Mouse (Mus musculus): ENCODE data around the gene 9530077C05Rik. TPM values are rescaled to one million over a fixed set of nuclear protein-coding genes. Genes with fewer than 3 reads are reported as not detected.
A peak's percentile ranks its signal among the peaks of the same experiment; 100 is the strongest.

9530077C05Rik gene
- polyA plus RNA-seq, 2 experiments from 2014 or later: 1.1 to 1.2 TPM

DNA sequence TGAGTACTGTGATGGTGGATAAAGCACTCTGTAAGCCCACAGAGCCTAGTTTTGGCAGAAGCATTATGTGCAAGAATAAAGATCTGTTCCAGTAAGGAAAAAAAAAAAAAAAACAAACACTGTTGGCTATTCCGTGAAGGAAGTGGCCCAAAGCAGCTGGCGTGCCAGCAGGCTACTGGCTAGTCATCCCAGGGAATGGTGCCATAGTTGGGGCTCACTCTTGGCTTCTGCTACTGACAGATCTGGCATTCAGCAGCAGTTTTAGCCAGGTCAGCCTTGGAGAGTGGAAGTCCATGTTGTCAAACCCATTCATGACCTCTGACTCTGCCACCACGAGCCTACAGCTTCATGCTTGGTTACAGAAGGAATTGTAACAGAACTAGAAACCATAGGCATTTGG lies 50.6 kb downstream of the 9530077C05Rik start:
- ATAC-seq: no peak

GRCm38 (mm10) chr9:22466212-22466611 lies 54.9 kb downstream of the 9530077C05Rik start:
- ATAC-seq: no peak

GRCm38 (mm10) chr9:22467371-22468169 lies 56.3 kb downstream of the 9530077C05Rik start:
- peak; percentile 52 for ATAC-seq

DNA sequence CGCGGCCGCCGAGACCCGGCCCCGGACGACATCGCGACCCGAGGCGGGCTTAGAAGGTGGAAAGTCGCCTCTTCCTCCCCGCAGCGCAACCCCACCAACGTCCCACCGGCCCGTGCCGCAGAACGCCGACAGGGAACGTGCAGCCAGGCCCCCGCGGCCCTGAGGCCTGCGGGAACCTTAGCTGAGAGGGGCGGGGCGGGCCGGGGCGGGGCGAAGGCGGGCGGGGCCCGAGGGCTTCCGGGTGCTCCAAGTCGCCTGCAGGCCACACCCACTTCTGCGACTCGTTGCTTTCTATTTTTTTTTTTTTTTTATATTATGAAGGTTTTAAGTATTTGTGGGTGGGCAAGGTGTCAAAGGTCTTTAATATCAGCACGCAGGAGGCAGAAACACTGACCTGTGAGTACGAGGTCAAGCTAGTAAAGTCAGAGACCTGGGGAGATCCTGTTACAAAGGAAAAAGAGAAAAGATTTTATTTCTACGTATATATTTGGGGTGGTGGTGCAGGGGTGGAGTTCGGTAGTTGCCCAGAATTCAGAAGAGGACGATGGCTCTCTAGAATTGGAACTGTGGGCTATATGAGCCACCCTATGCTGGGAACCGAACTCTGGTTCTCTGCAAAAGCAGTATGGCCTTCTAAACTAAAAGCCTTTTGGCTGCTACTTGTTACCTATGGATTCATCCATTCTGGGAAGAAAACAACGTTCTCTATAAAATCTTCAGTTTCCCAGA lies 57.0 kb downstream of the 9530077C05Rik start:
- ATAC-seq: peak; percentile 80

GRCm38 (mm10) chr9:22468899-22469259 lies 57.6 kb downstream of the 9530077C05Rik start:
- ATAC-seq: no peak

- ATAC-seq: no peak
These were observed 58.3 kb downstream of the 9530077C05Rik start, which contains the start of gene Rp9 for GRCm38 (mm10) chr9:22469643-22470042. Gene Rp9, minus strand, starts transcription at chr9:22469743.

DNA sequence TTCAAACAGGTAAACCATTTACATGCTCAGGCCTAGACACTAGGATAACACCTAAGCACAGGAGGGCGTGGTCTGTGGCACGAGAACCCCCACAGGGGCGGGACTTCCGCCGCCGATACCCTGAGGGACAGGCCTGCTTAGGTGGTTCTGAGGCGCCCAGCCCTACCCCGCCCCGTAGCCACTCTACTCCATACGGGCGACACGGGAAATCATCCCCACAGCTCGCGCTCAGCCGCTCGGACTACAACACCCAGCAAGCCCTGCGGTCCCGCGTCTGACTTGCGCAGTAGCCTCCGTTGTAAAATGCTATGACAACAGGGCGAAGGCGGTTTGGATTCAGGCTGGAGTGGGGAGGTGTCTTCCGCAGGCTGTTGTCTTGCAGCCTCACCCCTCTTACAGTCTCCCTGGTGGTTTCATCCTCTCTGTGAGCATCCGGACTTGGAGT lies 64.1 kb downstream of the 9530077C05Rik start, which contains the start of gene Bbs9:
Gene Bbs9, plus strand, starts transcription at position 292 of the 445 bp plus-strand sequence.
- peak; percentile 98 for ATAC-seq

DNA sequence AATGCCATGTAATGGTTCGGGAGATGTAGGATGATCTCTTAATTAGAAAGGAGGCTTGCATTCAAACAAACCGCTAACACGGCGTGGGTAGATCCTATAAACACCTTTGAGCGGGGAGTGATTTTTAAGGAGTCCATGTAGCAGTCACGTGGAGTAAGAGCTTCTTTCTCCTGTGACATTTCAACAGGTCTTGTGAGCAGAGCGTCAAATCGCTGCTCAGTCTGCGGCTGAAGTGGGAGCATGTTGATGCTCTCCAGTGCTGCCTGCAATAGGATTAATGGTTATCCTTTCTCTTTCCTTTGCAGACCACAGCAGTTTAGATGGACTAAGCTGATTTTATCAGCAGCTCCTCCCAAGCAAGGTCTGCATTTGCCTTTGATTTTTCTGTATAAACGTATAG lies 65.0 kb downstream of the 9530077C05Rik start:
- no peak for ATAC-seq

GRCm38 (mm10) chr9:22478946-22479345 lies 67.6 kb downstream of the 9530077C05Rik start:
- no peak for ATAC-seq

- ATAC-seq: no peak
These were observed 72.7 kb downstream of the 9530077C05Rik start for GRCm38 (mm10) chr9:22483866-22484561.

GRCm38 (mm10) chr9:22484562-22485308 lies 73.4 kb downstream of the 9530077C05Rik start:
- ATAC-seq: no peak

GRCm38 (mm10) chr9:22486211-22486610 lies 74.9 kb downstream of the 9530077C05Rik start:
- ATAC-seq: no peak

- no peak for ATAC-seq
These were observed 77.7 kb downstream of the 9530077C05Rik start for GRCm38 (mm10) chr9:22488963-22489362.

Other genes with a start within 250 kb of the 9530077C05Rik start
- gene Zfp872, start 223.4 kb upstream of the 9530077C05Rik start, polyA plus RNA-seq (2017; shearing (Covaris generic)): not detected
- 10 to 100 TPM; 47.0 to 48.9 TPM for gene Zfp809, start 185.8 kb upstream of the 9530077C05Rik start, polyA plus RNA-seq (2017; shearing (Covaris generic))
- gene Zfp599, start 151.6 kb upstream of the 9530077C05Rik start, polyA plus RNA-seq (2017; shearing (Covaris generic)): 1 to 10 TPM; 7.1 to 7.4 TPM
- gene Zfp810, start 103.9 kb upstream of the 9530077C05Rik start, polyA plus RNA-seq (2017; shearing (Covaris generic)): 10 to 100 TPM in 1 of 2 experiments, 1 to 10 TPM in 1; 10.0 to 15.8 TPM
- gene Anln, start 22.3 kb upstream of the 9530077C05Rik start, polyA plus RNA-seq (2017; shearing (Covaris generic)): 1 to 10 TPM; 2.8 to 4.3 TPM
- gene Gm17545, start 42.8 kb downstream of the 9530077C05Rik start, polyA plus RNA-seq (2017; shearing (Covaris generic)): not detected
- 10 to 100 TPM; 18.7 to 25.3 TPM for gene Rp9, start 58.2 kb downstream of the 9530077C05Rik start, polyA plus RNA-seq (2017; shearing (Covaris generic))
- gene Bbs9, start 64.2 kb downstream of the 9530077C05Rik start, polyA plus RNA-seq (2017; shearing (Covaris generic)): 10 to 100 TPM; 16.7 to 17.4 TPM

All from CD4-positive, CD25-positive, alpha-beta regulatory T cell, adult 4 months (primary cell).